In genomic region chr8:79618906-79619305, GRCm38 (mm10) we compare ENCODE assay signal across 13 mouse cellular contexts.
"Had no signal": no experiment of that assay in that cellular context is flagged by ENCODE, and none has a peak within 500 bp of the region (broad histone marks: within the 10 kb centered on the region; RNA-seq: fewer than 3 reads in every experiment).

No protein-coding gene starts in this region.

- H3K27me3 ChIP-seq: liver, embryonic 15.5 days; midbrain, embryonic 13.5 days; stomach, embryonic 15.5 days had no signal

- H3K9ac ChIP-seq: liver, embryonic 15.5 days; midbrain, embryonic 13.5 days; stomach, embryonic 15.5 days had no signal

- H3K4me2 ChIP-seq: liver, embryonic 11.5 days; liver, embryonic 15.5 days; midbrain, embryonic 13.5 days; stomach, embryonic 15.5 days had no signal

- ATAC-seq: lung, postnatal 0 days; midbrain, embryonic 13.5 days had no signal

- H3K4me3 ChIP-seq: left cerebral cortex, adult 2 months; limb, embryonic 10.5 days; liver, embryonic 15.5 days; midbrain, embryonic 13.5 days; stomach, embryonic 15.5 days had no signal

- H3K36me3 ChIP-seq: limb, embryonic 10.5 days; liver, embryonic 15.5 days; midbrain, embryonic 13.5 days; stomach, embryonic 15.5 days had no signal

- H3K9me3 ChIP-seq: limb, embryonic 10.5 days; liver, embryonic 15.5 days; midbrain, embryonic 13.5 days; stomach, embryonic 15.5 days had no signal

- H3K27ac ChIP-seq: left cerebral cortex, adult 2 months; limb, embryonic 10.5 days; liver, embryonic 15.5 days; midbrain, embryonic 13.5 days; stomach, embryonic 15.5 days had no signal

- DNase-seq: kidney, postnatal 25 days; lung, adult 2 months; lung, postnatal 36 days; right cerebral cortex, postnatal 14 days; thymus, adult 2 months; thymus, postnatal 36 days had no signal
